Mouse (Mus musculus): ENCODE results near the gene Crybg3.
"Not testable (repeated sequence)": the region's sequence is repeated elsewhere in the genome, so short reads cannot be mapped to it uniquely, and the experiment has no call there.

Crybg3 gene

DNA sequence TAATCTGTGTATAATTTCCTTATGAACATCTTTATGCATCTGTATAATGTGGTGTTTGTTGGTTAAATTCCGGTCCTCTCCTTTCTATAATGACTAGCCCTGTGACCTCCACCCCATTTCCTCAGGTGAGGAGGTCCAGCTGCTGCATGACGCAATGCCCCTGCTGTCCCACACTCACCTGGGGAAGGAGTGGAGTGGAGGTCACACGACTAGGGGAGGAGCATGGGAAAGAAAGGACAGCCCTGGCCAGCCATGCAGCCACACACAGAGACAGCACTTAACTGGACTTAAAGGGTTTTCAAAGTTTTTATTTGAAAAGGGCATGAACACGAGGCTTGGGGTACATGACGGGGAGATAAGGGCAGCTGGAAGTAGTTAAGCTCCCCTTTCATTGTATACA, 69.5 kb downstream of the Crybg3 start:
- DNase-seq (ENCODE audit: low spot score): no peak

DNA sequence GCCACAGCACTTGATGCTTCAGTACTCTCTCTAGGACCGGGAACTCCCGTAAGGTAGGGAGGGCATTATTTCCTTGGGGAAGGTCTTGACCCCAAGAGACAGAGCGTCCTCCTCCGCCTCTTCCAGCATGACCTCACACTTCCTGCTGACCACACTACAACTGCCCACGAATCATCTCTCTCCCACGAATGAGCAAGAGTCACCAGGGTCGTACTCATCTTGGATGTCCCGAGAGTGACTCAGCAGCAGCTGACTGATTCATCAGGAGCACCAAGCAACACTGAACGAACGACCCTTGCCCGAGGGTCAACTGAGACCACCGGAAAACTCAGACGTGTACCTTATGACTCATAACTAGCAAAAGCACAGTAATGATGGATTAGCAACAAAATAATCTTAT, 71.2 kb downstream of the Crybg3 start:
- no peak for DNase-seq (ENCODE audit: low spot score)

DNA sequence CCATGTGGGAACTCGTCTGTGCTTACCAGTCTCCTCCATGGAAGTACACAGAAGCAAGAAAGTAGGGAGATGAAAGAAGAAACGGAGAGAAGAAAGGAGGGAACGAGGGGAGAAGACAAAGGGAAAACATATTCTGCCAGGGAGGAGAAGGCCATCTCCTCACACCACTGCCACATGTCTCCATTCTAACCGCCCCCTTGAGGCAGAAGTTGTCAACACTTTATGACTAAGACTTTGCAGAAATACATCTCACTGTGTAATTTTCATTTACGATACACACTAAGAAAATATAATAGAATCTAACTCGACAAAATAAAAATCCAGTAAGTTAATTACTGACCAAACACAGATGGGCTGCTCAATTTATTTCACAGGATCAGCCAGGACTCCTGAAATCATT, 73.8 kb downstream of the Crybg3 start:
- no peak for DNase-seq (ENCODE audit: low spot score)

DNA sequence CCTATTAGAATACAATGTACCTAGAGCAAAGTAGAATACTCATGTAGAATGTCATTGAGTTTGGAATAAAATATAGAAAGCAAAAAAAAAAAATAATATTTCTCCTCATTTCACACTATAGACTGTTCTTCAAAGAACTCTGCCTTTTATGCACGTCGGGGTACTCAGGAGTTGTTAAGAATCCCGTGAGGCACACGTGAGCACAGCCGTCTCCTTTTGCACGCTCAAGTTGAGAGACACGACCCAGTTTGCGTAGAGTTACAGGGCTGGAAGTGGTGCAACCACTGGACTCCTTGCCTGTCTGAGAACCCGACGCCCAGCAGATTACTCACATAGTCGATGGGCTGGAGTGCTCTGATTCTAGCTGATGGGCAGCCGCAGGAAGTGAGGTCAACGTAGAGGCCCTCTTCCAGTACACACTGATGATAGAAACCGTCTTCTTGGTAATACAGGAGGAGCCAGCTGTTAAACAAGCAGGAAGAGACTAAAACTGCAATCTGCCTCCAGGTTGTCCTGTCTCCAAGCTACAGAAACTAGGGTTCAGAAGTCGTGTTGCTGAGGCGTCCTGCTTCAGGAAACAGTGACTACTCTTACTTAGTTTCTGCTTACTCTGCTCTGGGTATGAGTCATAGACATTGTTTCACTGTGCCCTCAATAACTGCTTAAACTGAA, 78.9 kb downstream of the Crybg3 start:
- no peak for DNase-seq (ENCODE audit: low spot score)

DNA sequence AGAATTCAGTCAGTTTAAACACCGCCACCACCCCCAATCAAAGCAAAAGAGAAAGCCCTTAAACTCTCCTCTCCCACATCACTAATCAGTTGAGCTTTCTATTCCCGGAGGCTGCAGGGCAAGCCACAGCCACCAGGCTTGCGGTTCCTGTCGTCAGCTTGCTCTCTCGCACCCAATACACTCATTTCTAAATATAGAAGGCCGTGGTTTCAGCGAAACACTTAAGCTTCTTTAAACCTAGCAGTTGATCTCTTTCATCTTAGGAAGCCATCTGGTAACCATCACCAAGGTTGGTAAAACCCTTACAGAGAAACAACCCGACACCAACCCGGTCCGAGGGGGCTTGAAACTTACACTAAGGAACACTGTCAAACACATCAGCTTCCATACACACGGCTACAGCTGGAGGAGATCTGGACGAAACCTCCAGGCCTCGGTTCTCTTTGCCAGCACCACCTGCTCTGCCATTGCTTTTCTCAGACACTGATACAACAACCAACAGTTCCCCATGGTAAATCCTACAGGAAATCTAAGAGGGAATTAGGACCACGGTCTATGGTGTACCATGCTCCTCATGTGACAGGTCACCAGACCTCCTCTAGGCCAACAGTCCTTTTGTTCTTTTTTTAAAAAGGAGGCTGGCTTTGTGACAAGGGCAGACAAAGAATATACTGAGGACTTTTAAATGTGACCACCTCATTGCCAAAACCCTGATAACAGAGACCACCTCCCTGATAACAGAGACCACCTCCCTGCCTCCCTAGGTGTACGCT, 83.1 kb downstream of the Crybg3 start:
- no peak for DNase-seq (ENCODE audit: low spot score)

DNA sequence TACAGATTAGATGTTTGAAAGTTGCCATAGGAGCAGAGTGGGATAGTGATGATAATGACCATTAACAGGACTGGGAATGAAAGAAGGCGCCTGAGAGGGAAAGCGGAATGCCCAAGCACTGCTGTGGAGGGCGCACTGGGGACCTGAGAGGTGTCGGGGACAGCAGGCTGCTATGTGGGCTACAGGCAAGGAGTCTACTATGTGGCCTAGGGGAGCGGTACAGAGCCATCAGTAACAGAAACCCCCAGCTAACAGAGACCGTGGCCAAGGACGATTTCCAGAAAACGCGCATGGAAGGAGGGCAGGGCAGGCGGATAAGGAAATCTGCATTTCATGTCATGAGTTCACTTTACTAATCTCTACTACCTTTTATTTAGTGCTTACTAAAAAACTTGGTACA, 83.8 kb downstream of the Crybg3 start:
- no peak for DNase-seq (ENCODE audit: low spot score)

DNA sequence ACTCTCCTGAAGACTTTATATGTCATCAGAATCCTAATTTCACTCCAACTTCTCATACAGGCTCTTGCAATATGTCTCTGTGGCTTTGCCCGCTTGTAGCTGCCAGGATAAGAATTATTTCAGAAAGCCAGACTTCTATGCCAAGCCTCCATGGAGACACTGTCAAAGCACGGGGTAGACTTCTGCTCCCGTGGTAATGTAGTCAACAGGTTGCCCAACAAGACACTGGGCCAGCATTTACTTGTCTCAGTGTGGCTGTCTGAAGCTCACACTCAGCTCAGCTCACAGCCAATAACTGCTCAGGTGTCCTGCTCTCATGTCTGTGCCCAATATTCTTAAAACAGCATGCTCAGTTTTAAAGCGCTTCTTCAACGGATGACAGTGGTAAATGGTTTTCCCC, 85.6 kb downstream of the Crybg3 start:
- no peak for DNase-seq (ENCODE audit: low spot score)

DNA sequence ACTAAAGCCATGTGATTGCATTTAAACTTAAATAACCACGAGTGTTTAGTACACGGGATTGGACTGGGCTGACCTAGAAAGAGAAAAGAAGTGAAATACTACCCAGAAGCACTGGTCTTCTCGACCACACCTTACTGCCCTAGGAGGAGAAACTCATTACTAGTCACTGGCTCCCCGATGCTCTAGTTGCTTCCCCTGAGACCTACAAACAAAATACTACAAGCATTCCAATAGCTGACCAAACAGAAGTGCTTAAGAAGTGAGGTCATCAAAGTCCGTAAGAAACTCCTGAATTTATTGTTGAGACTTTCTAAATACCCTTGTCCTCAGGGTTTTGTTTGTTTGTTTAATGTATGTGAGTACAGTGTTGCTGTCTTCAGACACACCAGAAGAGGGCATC, 90.9 kb downstream of the Crybg3 start:
- DNase-seq (ENCODE audit: low spot score): no peak

DNA sequence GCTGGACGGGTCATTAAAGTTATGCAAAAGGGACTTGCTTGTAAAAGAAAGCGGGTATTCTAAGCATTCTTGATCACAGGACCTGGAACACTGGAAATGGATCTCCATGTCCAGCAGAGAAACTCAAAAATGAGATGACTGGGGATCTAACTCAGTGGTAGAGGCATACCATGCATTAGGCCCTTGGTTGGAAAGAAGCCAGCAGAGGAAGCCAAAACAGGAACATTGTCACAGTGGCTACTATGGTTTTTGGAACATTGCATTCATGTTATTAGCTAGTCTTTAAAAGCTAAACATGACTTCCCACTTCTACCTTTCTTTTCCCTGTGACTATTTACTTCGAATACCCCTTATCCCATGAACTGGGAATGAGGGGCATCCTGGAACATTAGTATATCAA, 101.6 kb downstream of the Crybg3 start:
- no peak for DNase-seq (ENCODE audit: low spot score)

DNA sequence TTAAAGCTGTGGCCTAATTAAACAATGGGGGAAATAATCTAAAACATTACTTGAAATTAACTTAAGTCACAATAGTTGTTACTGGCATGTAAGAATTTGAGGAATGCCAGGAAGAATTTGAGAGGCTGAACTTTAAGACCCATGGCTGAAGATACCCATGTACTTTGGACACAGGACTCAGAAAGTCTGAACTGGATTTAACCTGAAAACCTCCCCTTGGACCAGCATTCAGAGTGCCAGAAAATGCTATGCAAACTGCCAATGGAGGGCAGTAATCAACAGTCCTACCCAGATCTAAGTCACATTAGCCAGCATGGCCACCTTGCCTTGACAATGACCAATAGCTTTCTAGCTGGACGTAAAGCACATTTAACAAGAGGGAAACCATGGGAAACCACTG, 102.8 kb downstream of the Crybg3 start:
- DNase-seq (ENCODE audit: low spot score): no peak

DNA sequence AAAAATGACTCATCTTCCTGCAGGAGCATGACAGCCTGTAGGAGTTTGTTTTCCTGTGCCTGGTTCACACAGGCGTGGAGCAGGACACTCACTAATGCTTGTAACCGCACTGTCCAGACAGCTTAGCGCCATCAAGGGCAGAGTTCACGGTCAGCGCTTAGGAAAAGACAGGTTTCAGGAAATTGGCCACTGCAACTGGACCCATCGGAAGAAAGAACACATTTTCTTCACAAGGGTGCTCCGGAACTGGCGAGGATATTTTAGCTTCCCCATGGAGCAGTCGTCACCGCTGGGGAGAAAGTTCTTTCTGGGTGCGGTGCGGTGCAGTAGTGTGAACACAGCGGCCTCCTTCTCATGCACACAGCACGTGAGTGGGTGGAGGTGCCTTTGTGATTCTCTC, 107.6 kb downstream of the Crybg3 start:
- no peak for DNase-seq (ENCODE audit: low spot score)

DNA sequence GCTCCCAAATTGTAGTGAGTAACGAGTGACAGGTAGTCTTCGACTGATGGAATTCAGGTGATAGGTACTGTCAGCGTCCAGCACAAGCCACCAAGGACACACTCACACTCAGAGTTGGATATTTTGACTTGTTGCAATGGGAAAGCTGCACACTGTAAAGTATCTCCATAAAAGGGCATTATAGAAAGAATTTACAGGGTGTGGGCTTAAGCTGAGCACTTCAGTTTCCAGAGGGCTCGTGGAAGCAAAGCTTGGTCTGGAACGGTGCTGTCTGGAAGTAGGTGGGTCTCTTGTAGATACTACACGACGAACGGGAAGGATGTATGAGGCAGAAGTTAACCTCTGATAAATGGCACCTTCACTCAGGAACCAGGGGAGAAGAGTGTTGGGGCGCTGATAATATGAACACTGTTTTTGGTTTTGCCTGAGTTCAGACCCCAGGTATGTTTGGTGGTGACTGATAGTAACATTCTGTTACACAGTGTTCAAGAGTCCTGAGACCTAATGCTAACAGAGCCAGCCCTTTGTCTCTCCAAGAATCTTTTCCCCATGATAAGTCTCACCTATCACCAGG, 112.7 kb downstream of the Crybg3 start:
- DNase-seq (ENCODE audit: low spot score): no peak

DNA sequence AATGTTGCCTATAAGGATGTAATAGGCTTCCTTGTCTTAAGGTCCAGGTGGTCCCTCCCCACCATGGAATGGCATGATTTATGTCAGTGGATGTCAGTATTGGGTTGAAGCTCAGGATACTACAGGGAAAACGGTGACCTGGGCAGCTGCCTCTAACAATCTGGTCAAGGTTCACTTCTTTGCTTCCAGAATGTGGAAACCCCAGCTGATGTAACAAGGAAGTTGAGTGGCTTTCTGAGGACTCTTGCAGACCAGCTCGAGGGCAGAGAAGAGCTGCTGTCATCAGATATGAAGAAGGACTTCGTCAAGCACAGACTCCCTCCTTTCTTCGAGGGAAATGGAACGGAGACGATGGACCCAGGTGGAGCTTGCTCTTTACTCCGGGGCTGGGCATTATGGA, 113.5 kb downstream of the Crybg3 start:
- no peak for DNase-seq (ENCODE audit: low spot score)

DNA sequence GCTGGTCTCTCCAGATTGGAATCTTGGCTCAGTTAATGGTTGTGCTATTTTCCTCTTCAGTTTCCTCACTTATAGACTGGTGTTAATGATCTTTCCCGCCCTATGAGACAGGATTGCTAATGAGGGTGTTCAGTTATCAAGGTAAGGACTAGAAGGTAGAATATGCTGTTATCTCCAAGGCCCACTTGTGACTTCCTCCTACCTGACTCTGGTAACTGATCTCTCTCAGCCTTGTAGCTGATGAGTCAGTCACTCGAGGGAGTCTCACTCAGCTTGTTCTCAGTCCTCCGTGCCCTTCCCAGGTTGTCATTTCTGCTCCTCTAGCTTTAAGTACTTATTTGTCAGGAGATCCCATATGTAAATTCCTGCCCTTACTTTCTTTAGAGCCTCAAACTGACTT, 122.8 kb downstream of the Crybg3 start:
- DNase-seq (ENCODE audit: low spot score): no peak

DNA sequence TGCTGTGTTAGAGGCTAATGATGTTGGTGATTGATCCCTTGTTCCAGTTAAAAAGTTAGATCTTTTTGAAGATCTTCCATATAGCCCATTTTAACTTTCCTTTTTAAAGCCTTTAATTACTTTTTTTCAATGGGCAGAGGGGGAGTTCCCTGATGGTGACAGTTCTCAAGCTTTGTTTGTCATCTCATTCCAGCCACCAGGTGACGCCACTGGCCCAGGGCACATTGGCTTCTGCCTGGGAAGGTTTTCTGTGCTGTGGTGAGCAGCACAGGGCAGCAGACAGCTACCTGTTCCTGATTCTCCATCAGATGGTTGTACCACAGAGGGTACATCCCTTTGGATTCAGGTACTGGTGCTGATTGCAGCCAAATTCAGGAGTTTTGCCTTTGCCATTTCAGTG, 126.0 kb downstream of the Crybg3 start:
- no peak for DNase-seq (ENCODE audit: low spot score)

DNA sequence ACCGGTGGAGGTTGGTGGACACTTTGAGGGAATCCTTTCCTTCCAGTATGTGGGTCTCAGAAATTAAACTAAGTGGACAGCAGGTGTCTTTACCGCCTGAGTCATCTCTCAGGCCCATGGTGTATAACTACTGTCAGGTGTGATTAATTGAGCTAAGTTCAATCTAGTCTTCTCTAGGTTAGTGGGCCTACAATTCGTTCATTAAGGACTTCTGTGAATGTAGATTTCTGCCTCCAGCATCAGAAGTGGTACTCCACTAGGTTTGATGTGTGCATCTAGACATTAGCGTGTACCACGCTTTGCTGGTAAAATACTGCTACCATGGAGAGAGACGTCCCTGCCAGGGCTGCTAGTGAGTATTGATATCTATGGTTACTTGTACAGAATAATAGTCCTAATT, 128.2 kb downstream of the Crybg3 start:
- no peak for DNase-seq (ENCODE audit: low spot score)

DNA sequence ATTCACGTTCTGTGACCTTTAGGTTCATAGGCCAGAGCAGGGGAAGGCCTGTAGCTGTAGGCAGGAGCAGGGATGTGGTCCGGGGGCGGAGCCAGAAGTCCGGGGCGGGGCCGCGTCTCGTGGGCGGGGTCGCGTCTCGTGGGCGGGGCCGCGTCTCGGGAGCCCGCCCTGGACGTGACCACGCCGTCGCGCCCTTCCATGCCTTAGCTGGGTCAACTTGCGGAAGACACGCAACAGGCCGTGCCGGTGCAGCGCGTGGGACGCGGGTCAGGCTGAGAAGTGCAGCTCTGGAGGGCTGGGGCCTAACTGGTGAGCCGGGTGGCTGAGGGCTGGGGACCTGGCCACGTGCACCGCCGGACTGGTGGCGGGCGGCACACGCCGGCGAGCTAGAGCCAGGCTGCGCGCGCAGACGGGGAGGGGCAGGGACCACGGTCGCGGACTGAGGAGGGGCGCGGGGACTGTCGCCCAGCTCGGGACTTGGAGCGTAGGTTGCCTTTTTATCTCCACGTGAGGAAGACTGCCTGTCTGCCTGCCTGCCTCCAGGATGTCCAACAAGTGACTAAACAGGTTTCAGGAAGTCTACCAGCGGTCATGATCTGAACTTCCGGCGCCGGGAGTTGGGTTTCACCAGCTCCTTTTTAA, 129.0 kb downstream of the Crybg3 start, which contains the start of gene Riox2:
Riox2 (plus strand) TSS at position 139 of the 642 bp plus-strand sequence.
- DNase-seq (ENCODE audit: low spot score): peak; percentile 88

DNA sequence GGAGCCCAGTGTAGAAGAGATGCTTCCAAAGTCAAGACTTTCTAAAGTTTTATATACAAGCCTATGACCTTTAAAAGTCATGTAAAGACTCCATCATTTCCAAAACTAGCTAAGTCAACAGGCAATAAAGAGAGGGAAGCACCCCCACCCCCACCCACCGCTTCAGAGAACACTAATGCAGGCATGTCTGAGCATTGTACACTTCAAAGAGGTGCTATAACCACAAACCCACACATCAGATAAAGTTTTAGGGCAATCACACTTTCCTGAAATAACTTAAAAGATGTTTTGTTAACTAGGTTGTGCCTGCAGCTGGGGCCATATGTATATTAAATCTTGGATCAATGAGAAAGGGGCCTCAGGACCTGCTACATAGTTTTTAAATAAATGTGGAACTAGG, 130.9 kb downstream of the Crybg3 start:
- no peak for DNase-seq (ENCODE audit: low spot score)

DNA sequence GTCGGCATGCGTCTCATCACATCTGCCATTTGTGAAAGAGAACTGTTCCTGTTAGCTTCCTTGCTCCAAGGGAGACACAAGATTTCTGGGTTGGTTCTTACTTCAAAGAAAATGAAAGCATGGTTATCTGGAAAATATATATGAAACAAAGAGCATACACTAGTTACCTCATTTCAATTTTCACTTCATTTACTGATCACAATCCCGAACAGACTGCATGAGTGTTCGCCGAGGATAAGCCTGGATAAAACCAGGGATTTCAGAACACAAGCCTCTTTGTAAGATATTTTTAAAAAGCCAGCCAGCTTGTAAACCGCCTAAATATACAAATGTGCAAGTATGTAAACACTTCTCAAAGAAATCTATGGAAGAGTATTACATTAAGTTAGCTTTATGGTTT, 136.8 kb downstream of the Crybg3 start:
- no peak for DNase-seq (ENCODE audit: low spot score)

DNA sequence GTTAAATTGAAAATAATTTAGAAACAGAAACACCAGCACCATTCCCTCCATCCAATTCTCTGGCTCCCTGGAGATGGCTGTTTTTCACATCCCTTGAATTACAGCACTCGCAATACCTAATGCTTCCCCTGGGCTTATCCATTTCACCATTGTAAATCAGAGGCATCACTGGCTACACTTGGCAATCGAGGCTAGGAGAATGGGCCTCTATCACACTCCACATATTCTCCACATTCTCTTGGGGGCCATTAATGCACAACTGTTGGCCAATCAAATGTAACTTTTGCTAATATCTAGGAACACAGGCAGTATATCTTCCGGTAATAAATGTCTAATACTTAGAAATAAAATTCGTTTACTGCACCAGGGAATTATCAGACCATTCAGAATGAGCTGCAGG, 137.2 kb downstream of the Crybg3 start:
- DNase-seq (ENCODE audit: low spot score): no peak

DNA sequence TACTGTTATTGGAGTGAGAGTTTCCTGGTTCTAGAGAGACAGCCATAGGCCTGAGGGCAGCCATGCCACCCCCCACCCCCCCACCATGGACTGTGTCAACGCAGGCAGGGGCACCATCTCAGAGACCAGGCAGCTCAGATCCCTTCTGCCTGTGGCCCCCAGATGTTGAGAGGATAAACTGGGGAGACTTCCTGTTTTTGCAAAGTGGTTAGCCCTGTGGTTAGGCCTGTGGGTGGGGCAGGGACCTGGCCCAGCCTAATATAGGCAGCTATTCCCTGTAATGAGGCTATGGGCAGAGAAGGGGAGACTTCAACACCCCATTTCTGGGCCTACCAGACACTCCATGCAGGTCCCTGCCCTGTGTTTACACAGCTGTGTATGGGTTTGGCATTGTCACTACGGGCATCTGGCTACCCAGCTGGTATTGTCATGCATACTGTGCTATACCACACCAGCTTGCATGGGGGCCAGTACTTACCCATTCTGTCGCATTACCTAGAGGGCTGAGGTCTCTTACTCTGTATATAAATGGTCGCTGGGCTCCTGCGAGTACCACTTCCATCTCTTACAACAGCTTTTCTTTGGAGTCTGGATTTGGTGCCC, 141.4 kb downstream of the Crybg3 start:
- not testable (repeated sequence) for DNase-seq (ENCODE audit: low spot score)

DNA sequence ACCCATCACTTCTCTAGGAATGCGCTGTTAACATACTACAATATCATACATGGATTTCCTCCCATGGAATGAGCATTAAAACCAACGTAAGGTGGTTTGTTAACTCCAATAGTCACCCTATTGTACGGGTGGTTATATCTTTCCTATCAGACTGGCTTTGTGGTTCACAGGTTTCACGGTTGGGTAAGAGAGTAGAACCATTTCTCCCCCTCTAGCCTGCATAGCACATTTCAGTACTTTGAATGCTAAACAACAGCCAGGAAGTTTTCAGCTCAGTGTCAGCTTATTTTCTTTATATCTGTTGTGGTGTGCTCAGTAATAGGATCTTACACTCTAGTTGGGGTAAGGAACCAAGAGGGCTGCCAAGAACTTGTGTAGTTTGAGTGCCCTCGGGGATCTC, 149.0 kb downstream of the Crybg3 start:
- no peak for DNase-seq (ENCODE audit: low spot score)

DNA sequence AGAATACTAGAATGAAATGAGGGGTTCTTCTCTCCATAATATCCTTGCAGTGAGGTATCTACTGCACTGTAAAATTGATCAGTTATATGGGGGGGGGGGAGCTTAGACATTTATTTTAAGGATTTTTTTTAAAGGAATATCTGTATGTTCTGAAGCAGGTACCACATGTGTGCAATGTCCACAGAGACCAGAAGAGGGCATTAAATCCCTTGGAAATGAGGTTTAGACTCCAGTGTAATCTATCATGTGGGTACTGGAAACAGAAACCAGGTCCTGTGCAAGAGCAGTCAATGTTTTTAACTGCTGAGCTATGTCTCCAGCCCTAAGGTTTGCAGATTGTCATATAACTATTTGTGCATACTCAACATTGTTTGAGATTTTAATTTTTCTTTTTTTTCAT, 151.7 kb downstream of the Crybg3 start:
- no peak for DNase-seq (ENCODE audit: low spot score)
